In genomic region chr5:106989181-106989580, GRCm38 (mm10) we compare ENCODE assay signal across 12 mouse cellular contexts. TPM values are rescaled to one million over a fixed set of nuclear protein-coding genes. Genes with fewer than 3 reads are reported as not detected.
DNase-seq lines count a peak whose midpoint lies in the region; ATAC-seq and TF ChIP-seq lines count a peak whose summit lies in the region.
"Had no signal": no experiment of that assay in that cellular context is flagged by ENCODE, and none has a peak within 500 bp of the region (broad histone marks: within the 10 kb centered on the region; RNA-seq: fewer than 3 reads in every experiment).

No protein-coding gene starts in this region.

- H3K36me3 ChIP-seq in kidney, embryonic 16.5 days (ENCODE audit: insufficient read depth, low read length): no peaks in the 10 kb centered on the region; the same call in 1 of the 2 replicates
- no peaks in the 10 kb centered on the region for H3K36me3 ChIP-seq in hindbrain, embryonic 11.5 days (ENCODE audit: control insufficient read depth, insufficient read depth, low read length)
- H3K36me3 ChIP-seq: hindbrain, embryonic 12.5 days had no signal

- no peaks in the 10 kb centered on the region for H3K9me3 ChIP-seq in kidney, embryonic 16.5 days (ENCODE audit: low read length)
- H3K9me3 ChIP-seq in hindbrain, embryonic 11.5 days (ENCODE audit: control insufficient read depth, low read length): no peaks in the 10 kb centered on the region
- H3K9me3 ChIP-seq: forebrain, embryonic 12.5 days; hindbrain, embryonic 12.5 days had no signal

- TF ChIP-seq CTCF in gastrocnemius, adult 2 months (IDR thresholded peaks at IDR 0.05): no peak

- peak; percentile 66 for ATAC-seq in kidney, embryonic 16.5 days (ENCODE audit: low FRiP score, low TSS enrichment)
- ATAC-seq in hindbrain, embryonic 11.5 days (ENCODE audit: low FRiP score): no peak
- ATAC-seq: Patski had no signal

- H3K9ac ChIP-seq in kidney, embryonic 16.5 days (replicated peaks; ENCODE audit: low read length): no peak overlapping the region
- no peak overlapping the region for H3K9ac ChIP-seq in hindbrain, embryonic 11.5 days (ENCODE audit: low read depth, low read length)
- H3K9ac ChIP-seq: forebrain, embryonic 12.5 days; hindbrain, embryonic 12.5 days had no signal

- peak overlapping the region; percentile 58 for H3K27ac ChIP-seq in gastrocnemius, adult 2 months
- H3K27ac ChIP-seq in kidney, embryonic 16.5 days (ENCODE audit: low read length): peak overlapping the region; percentile 72
- H3K27ac ChIP-seq in hindbrain, embryonic 11.5 days (ENCODE audit: low read depth, low read length): no peak overlapping the region
- H3K27ac ChIP-seq: forebrain, embryonic 12.5 days; hindbrain, embryonic 12.5 days had no signal

- H3K4me2 ChIP-seq in kidney, embryonic 16.5 days (replicated peaks; ENCODE audit: low read depth, low read length): no peak overlapping the region
- no peak overlapping the region for H3K4me2 ChIP-seq in hindbrain, embryonic 11.5 days (replicated peaks; ENCODE audit: low read depth, low read length)
- H3K4me2 ChIP-seq: forebrain, embryonic 12.5 days; hindbrain, embryonic 12.5 days had no signal

- WGBS in kidney, embryonic 16.5 days: 15% methylated on average over 8 of the region's 8 CpGs
- 64% methylated on average over 8 of the region's 8 CpGs for WGBS in hindbrain, embryonic 11.5 days

- DNase-seq in gastrocnemius, adult 2 months: peak; percentile 38
- no peak for DNase-seq in gastrocnemius, postnatal 14 days
- DNase-seq in heart, adult 9 months (ENCODE audit: low spot score in 2 of 2): peak; percentile 53 to 69
- peak; percentile 68 for DNase-seq in lung, postnatal 36 days
- no peak for DNase-seq in hindbrain, embryonic 11.5 days (ENCODE audit: low spot score)
- no peak for DNase-seq in Muller cell, postnatal 12 days (ENCODE audit: inconsistent ontology term)
- no peak for DNase-seq in cerebellum, postnatal 4 days (ENCODE audit: low spot score in 2 of 2)
- DNase-seq: B cell, adult 2 months had no signal

- intact Hi-C loops in gastrocnemius, adult 2 months (cut with DNase I): no loop called here
- intact Hi-C loops in gastrocnemius, postnatal 14 days (cut with DNase I; ENCODE audit: low total_unique reads): no loop called here

- H3K27me3 ChIP-seq in kidney, embryonic 16.5 days (ENCODE audit: insufficient read depth, low read length): no peaks in the 10 kb centered on the region
- no peaks in the 10 kb centered on the region for H3K27me3 ChIP-seq in hindbrain, embryonic 11.5 days (ENCODE audit: control insufficient read depth, insufficient read depth, low read length)
- H3K27me3 ChIP-seq: hindbrain, embryonic 12.5 days; Patski had no signal

- H3K4me1 ChIP-seq in kidney, embryonic 16.5 days (ENCODE audit: insufficient read depth, low read length): peaks cover 15% of the 10 kb centered on the region
- no peaks in the 10 kb centered on the region for H3K4me1 ChIP-seq in hindbrain, embryonic 11.5 days (replicated peaks; ENCODE audit: control insufficient read depth, insufficient read depth, low read length)

- no peak overlapping the region for H3K4me3 ChIP-seq in gastrocnemius, adult 2 months
- H3K4me3 ChIP-seq in kidney, embryonic 16.5 days (ENCODE audit: low read length): no peak overlapping the region
- H3K4me3 ChIP-seq in hindbrain, embryonic 11.5 days (ENCODE audit: low read depth, low read length): no peak overlapping the region
- H3K4me3 ChIP-seq: forebrain, embryonic 12.5 days; hindbrain, embryonic 12.5 days had no signal

RNA-seq across cellular contexts. Expression of gene Cdc7, which starts 25.1 kb away (rescaled TPM):
- under 1 TPM; 0.31 to 0.47 TPM for total RNA-seq in gastrocnemius, adult 2 months (2021)
- under 1 TPM; 0.88 to 1.00 TPM for total RNA-seq in gastrocnemius, postnatal 14 days (2021)
- 44.8 and 47.4 TPM in 2 replicates for polyA plus RNA-seq in kidney, embryonic 16.5 days (2015; fragmentation: Nextera tagmentation; extraction: Ambion mirVana)
- polyA plus RNA-seq in hindbrain, embryonic 11.5 days (2014; fragmentation: Nextera tagmentation; extraction: Ambion mirVana): 53.0 and 53.8 TPM in 2 replicates

Comparison
In these comparisons a context has a peak if more than half of its experiments do, and no peak if none do; other contexts are left out.
1. DNase-seq: peak in gastrocnemius, adult 2 months (single experiment), heart, adult 9 months (2 of 2) and lung, postnatal 36 days (single experiment); none in gastrocnemius, postnatal 14 days (single experiment), hindbrain, embryonic 11.5 days (single experiment), Muller cell, postnatal 12 days (single experiment) and cerebellum, postnatal 4 days (0 of 2).